Mouse (Mus musculus): ENCODE measurements around the gene Nrxn1.

DNA sequence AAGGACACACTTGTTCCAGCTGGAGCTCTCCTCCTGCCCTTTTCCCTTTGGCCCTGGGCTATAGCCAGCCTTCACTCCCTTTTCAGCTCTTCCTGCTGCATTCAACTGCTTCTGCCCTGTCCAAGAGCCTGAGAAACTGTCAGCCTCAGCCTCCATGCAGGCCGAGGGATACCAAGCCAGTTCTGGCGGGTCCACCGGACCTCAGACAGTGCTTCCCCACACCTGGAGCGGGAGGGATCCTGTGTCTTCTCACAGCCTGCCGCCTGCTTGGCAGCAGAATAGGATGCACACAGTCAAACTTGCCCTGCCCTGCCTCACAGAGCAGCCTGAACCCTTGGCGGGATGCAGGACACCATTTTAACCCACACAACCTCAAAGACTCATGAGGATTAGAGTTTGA lies 698.3 kb downstream of the Nrxn1 start:
- TF ChIP-seq CHD2 (IDR thresholded peaks at IDR 0.05; ENCODE audit: low read depth, low read length) (no peak), MAFK (IDR thresholded peaks at IDR 0.05; ENCODE audit: insufficient read depth, low read depth, low read length) (no peak), HCFC1 (IDR thresholded peaks at IDR 0.05; ENCODE audit: borderline replicate concordance, insufficient read depth, low read length) (no peak)

All from ES-E14 (cell line).